ENCODE assay signal across 14 mouse cellular contexts in the genomic region with DNA sequence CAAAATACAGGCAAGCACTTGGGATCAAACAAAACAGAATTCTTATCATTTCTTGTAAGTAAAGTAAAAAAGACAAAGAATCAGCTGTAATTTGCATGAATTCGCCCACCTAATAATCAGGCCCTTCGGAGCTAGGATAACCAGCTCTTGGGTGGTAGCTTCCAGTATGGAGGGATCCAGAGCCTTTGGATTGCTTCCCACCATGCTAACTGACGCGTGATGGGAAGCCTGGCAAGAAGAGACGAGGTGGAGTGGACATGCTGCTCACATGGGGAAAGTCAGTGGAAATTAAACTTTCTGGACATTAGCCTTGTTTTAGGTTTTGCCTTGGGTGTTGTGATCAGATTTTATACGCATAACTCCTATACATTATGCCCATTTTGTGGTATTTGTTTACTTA.
"Had no signal": no experiment of that assay in that cellular context is flagged by ENCODE, and none has a peak within 500 bp of the region (broad histone marks: within the 10 kb centered on the region; RNA-seq: fewer than 3 reads in every experiment).

No protein-coding gene starts in this region.

- DNase-seq: cerebellum, adult 2 months; cerebellum, adult 9-11 months; cerebellum, postnatal 25 days; cerebellum, postnatal 36 days; embryo, embryonic 11 days; forebrain, postnatal 0 days; gastrocnemius, adult 2 months; gastrocnemius, postnatal 10 days; gastrocnemius, postnatal 14 days; gastrocnemius, postnatal 25 days; gastrocnemius, postnatal 36 days; heart, adult 11 months; heart, adult 18-20 months; heart, adult 2 months had no signal
